Mouse (Mus musculus): ENCODE results near the gene Zfand6.

DNA sequence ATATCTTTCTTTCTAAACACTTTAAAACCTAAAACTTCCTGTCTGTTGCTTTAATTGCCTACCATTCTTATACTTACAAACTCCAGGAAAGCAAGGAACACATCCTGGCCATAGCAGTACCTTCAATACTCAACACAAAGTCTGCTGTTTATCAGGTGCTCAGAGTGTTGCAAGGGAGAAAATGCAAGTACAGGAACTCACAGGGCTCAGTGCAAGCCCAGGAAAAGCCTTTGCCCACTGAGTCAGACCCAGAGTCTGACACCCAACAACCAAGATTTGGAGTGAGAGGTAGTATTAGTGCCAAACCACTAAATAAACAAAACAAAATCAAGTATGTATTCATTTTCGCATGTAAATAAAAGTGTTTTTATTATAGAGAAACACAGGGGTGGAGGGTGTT is 5.1 kb downstream of the Zfand6 start:
- TF ChIP-seq CTCF (IDR thresholded peaks at IDR 0.05; ENCODE audit: insufficient read depth, low read depth, low read length), result no peak
- TF ChIP-seq POLR2A (IDR thresholded peaks at IDR 0.05; ENCODE audit: insufficient read depth, low read depth, low read length), result no peak
